Mouse (Mus musculus) C2C12 (cell line): ENCODE measurements around the gene Polrmt. TPM values are rescaled to one million over a fixed set of nuclear protein-coding genes. Genes with fewer than 3 reads are reported as not detected.

Experiments
- H3K27me3 ChIP-seq: one replicate; pipeline ENCODE4 v1.6.1; 2011; ENCODE audit not compliant: control insufficient read depth, insufficient read depth, insufficient read length
- H3K36me3 ChIP-seq: one replicate; pipeline ENCODE4 v1.6.1; 2011; ENCODE audit not compliant: control insufficient read depth, insufficient read depth
- H3K4me3 ChIP-seq: one replicate; pipeline ENCODE4 v1.5.1; 2011; ENCODE audit warnings: mild to moderate bottlenecking, control low read depth; ENCODE audit not compliant: poor library complexity, insufficient read depth, severe bottlenecking
- H3K79me2 ChIP-seq: one replicate; pipeline ENCODE4 v1.6.1; 2011; ENCODE audit not compliant: control insufficient read depth, insufficient read depth
- H3K79me3 ChIP-seq: one replicate; pipeline ENCODE4 v1.6.1; 2011; ENCODE audit warnings: low read depth, control low read depth
- H3ac ChIP-seq: one replicate; pipeline ENCODE3; 2011; ENCODE audit warnings: low read depth; ENCODE audit not compliant: control insufficient read depth, insufficient read length
- CEBPB ChIP-seq: IDR thresholded peaks from one replicate; pipeline ENCODE4 v1.6.1; 2011; ENCODE audit warnings: low read depth, mild to moderate bottlenecking, control low read depth, moderate library complexity
- CTCF ChIP-seq: IDR thresholded peaks from one replicate; pipeline ENCODE4 v1.5.1; 2011; ENCODE audit not compliant: control insufficient read depth, insufficient read depth, insufficient read length
- FOSL1 ChIP-seq: IDR thresholded peaks from one replicate; pipeline ENCODE4 v1.8.0; 2011; ENCODE audit warnings: mild to moderate bottlenecking, low read length; ENCODE audit not compliant: poor library complexity, insufficient read depth, severe bottlenecking
- MAX ChIP-seq: IDR thresholded peaks from one replicate; pipeline ENCODE4 v1.6.1; 2011; ENCODE audit warnings: mild to moderate bottlenecking, control low read depth
- MYOD1 ChIP-seq: IDR thresholded peaks from one replicate; pipeline ENCODE4 v1.6.1; 2011; ENCODE audit warnings: low read depth; ENCODE audit not compliant: control insufficient read depth, insufficient read length
- MYOG ChIP-seq: IDR thresholded peaks from one replicate; pipeline ENCODE4 v1.6.1; 2011; ENCODE audit not compliant: control insufficient read depth, insufficient read length; ENCODE audit errors: extremely low read depth
- USF1 ChIP-seq: IDR thresholded peaks from one replicate; pipeline ENCODE4 v1.6.1; 2011; ENCODE audit warnings: low read depth, mild to moderate bottlenecking, control low read depth, moderate library complexity
- polyA plus RNA-seq: library from polyadenylated mRNA; unstranded; fragments of >200 nt; fragmentation: generic; extraction: Trizol; gene quantifications from one replicate; pipeline ENCODE4 v1.2.1, GENCODE M21; 2012; ENCODE audit warnings: missing spikeins

The Polrmt gene
- polyA plus RNA-seq, 1 experiment = 56.5 TPM

DNA sequence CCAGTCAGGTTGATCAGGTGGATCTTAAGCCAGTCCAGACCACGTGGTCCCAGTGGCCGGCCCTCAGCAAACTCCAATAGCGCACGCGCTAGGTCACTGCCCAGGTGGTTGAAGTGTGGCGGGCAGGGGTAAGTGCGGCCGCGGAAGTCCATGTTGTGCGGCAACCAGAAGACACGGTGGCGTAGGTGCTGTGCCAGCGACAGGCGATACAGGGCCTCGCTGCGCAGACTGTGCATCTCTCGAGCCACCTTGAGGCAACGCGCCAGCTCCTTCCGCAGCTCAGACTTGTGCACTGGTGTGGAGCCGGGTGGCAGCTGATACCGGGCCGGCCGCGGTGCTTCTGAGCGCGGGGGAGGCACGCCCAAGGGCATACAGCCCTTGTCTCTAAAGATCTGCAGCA is 7.1 kb downstream of the Polrmt start:
- TF ChIP-seq CEBPB = no peak
- no peak for TF ChIP-seq FOSL1
- no peak for TF ChIP-seq MAX
- TF ChIP-seq USF1 = no peak
- no peak for TF ChIP-seq MYOG
- TF ChIP-seq CTCF = no peak
- no peak for TF ChIP-seq MYOD1
- peaks cover 80% of the 10 kb centered on the region for H3K36me3 ChIP-seq
- no peak overlapping the region for H3ac ChIP-seq
- no peak overlapping the region for H3K4me3 ChIP-seq
- peaks cover 2% of the 10 kb centered on the region for H3K79me3 ChIP-seq
- no peaks in the 10 kb centered on the region for H3K79me2 ChIP-seq
- H3K27me3 ChIP-seq = no peaks in the 10 kb centered on the region

DNA sequence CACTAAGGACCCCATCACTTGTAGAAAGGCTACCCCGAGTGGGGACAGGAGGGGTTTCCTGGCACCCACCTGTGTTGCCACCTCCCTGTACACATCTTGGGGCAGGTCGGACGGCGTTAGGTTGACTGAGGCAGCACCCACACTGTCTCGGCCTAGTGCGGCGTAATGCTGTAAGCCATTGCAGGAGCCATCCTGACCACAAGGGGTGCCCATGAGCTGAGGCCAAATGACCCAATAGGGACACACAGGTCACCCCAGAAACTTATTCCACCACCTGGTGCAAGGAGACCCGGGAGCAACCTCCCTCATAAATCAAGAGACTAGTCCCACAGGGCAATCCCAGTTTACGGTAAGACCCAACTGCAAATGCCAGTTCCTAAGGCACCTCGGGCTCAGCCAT is 8.1 kb downstream of the Polrmt start:
- Histone ChIP-seq H3K79me2 (no peaks in the 10 kb centered on the region), H3ac (no peak overlapping the region), H3K27me3 (no peaks in the 10 kb centered on the region), H3K4me3 (no peak overlapping the region), H3K36me3 (peaks cover 80% of the 10 kb centered on the region), H3K79me3 (peaks cover 2% of the 10 kb centered on the region)
- no peak for TF ChIP-seq CEBPB
- no peak for TF ChIP-seq MYOG
- TF ChIP-seq CTCF = no peak
- TF ChIP-seq MAX = no peak
- no peak for TF ChIP-seq USF1
- TF ChIP-seq MYOD1 = no peak
- no peak for TF ChIP-seq FOSL1

DNA sequence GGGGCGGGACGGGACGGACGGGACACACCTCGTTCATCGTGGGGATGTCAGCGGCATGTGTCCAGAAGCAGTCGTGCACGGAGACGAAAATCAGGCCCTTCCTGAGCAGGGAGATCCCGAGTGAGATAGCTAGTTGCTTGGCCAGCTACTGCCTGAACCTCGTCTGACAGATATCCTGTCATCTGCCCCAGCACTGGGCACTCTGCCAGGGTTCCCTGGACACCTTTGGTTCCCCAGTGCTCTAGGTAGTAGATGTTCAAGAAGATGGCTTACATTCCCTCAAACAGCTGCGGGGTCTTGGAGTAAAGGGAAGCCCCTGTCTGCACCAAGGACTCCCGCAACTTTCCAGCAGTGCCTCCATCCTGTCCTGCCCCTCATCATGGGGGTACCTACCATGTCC is 9.7 kb downstream of the Polrmt start:
- peaks cover 71% of the 10 kb centered on the region for H3K36me3 ChIP-seq
- peaks cover 2% of the 10 kb centered on the region for H3K79me3 ChIP-seq
- TF ChIP-seq CTCF = no peak

DNA sequence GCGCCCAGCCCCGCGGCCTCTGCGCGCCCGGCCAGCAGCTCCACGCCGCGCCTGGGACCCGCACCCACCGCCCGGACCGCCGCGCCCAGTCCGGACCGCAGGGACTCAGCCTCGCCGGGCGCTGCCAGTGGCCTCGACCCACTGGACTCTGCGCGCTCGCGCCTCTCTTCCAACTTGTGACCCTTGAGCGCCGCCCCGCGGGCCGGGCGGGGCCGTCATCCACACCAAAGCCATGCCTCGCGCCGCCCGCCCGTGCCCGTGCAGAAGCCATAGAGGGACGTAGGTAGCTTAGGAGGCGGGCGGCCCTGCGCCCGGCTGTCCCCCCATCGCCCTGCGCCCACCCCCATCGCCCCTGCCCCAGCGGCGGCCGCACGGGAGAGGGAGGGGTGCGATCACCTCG is 11.0 kb downstream of the Polrmt start:
- TF ChIP-seq MYOD1 = no peak
- no peak for TF ChIP-seq CEBPB
- no peak for TF ChIP-seq USF1
- TF ChIP-seq FOSL1 = no peak
- no peak for TF ChIP-seq CTCF
- TF ChIP-seq MYOG = no peak
- no peak for TF ChIP-seq MAX
- H3K79me2 ChIP-seq = no peaks in the 10 kb centered on the region
- H3K79me3 ChIP-seq = peaks cover 2% of the 10 kb centered on the region
- H3ac ChIP-seq = no peak overlapping the region
- H3K4me3 ChIP-seq = no peak overlapping the region
- H3K27me3 ChIP-seq = no peaks in the 10 kb centered on the region
- peaks cover 58% of the 10 kb centered on the region for H3K36me3 ChIP-seq

More for the DNA sequence above, 9.7 kb downstream of the Polrmt start:
- Histone ChIP-seq H3K79me2 (no peaks in the 10 kb centered on the region), H3K27me3 (no peaks in the 10 kb centered on the region), H3K4me3 (no peak overlapping the region), H3ac (no peak overlapping the region)

DNA sequence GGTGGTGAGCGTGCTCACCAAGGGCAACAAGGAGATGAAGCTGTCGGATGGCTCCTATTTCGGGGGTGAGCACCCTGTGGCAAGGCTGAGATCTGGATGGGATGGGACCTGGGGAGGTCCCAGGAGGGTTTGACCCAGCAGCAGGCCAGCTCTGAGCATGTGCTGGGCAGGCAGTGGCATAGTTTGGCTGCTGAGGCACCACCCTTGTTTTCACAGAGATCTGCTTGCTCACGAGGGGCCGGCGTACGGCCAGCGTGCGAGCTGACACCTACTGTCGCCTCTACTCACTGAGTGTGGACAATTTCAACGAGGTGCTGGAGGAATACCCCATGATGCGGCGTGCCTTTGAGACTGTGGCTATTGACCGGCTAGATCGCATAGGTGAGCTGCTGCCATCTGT is 12.5 kb downstream of the Polrmt start:
- H3K79me3 ChIP-seq = no peaks in the 10 kb centered on the region
- no peak overlapping the region for H3ac ChIP-seq
- TF ChIP-seq MAX = no peak
- TF ChIP-seq FOSL1 = no peak
- TF ChIP-seq CEBPB = no peak
- no peak for TF ChIP-seq MYOD1
- no peak for TF ChIP-seq MYOG
- TF ChIP-seq CTCF = no peak
- H3K4me3 ChIP-seq = no peak overlapping the region
- H3K36me3 ChIP-seq = peaks cover 43% of the 10 kb centered on the region
- H3K27me3 ChIP-seq = no peaks in the 10 kb centered on the region
- H3K79me2 ChIP-seq = no peaks in the 10 kb centered on the region

DNA sequence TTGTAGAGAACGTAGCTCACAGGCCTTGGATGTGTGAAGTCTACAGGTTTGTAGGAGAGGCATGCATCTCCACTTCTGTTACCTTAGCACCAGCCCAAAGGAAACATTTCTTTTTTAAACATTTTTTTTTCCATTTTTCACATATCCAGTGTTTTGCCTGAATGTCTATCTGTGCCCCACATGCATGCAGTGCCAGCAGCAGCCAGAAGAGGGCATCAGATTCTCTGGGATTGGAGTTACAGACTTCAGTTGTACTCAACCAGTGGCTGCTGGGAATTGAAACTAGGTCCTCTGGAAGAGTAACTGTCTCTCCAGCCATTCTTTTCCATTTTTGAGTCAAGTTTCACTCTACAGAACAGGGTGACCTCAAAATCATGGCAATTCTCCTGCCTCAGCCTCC is 13.9 kb downstream of the Polrmt start:
- no peak overlapping the region for H3ac ChIP-seq
- peaks cover 33% of the 10 kb centered on the region for H3K36me3 ChIP-seq
- H3K79me3 ChIP-seq = no peaks in the 10 kb centered on the region
- no peaks in the 10 kb centered on the region for H3K27me3 ChIP-seq
- no peak overlapping the region for H3K4me3 ChIP-seq
- TF ChIP-seq FOSL1 (no peak), MAX (no peak), MYOD1 (no peak), CTCF (no peak), USF1 (no peak), CEBPB (no peak), MYOG (no peak)
- no peaks in the 10 kb centered on the region for H3K79me2 ChIP-seq
